In the genomic region with DNA sequence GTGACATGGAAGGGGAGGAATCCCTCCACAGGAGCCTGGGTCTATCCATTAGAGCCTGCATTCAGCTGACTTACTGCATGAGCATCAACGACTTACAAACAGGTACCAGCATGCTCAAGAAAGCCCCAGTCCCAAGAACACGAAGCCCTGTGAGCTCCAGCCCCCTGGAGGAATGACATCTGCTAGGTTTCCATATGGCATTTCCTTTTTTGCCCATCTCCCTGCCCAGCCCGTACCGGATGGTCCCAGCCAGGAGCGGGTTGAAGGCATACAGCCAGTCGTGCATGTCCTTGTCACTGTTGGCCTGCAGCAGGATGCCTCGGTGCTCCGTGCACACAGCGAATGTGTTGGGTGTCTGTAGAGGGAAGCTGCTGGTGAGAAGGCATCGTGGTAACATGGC, we compare ENCODE assay signal across 16 mouse cellular contexts. TPM values are rescaled to one million over a fixed set of nuclear protein-coding genes. Genes with fewer than 3 reads are reported as not detected.
DNase-seq lines count a peak whose midpoint lies in the region.
"Had no signal": no experiment of that assay in that cellular context is flagged by ENCODE, and none has a peak within 500 bp of the region (broad histone marks: within the 10 kb centered on the region; RNA-seq: fewer than 3 reads in every experiment).

No protein-coding gene starts in this region.

- peak; percentile 67 for DNase-seq in brain, adult 2 months (ENCODE audit: low read depth, low spot score)
- DNase-seq in cerebellum, adult 11-12 months = peak; percentile 78
- DNase-seq in cerebellum, adult 9-10 months = peak; percentile 71
- DNase-seq in cerebellum, postnatal 25 days = peak; percentile 76 to 79
- DNase-seq in thymus, postnatal 4 days = no peak
- DNase-seq in c-Kit-positive CD71-positive TER-119-positive erythroid progenitor cells, embryonic 14.5 days (ENCODE audit: low spot score) = no peak
- DNase-seq in gastrocnemius, adult 18-20 months (ENCODE audit: low spot score) = no peak
- DNase-seq: adrenal gland, adult 2 months; adrenal gland, postnatal 25 days; gastrocnemius, adult 2 months; gastrocnemius, postnatal 25 days; kidney, adult 8-10 months had no signal

RNA-seq across cellular contexts. Expression of gene Aqp12, which starts 12.6 kb away (rescaled TPM):
- not detected for total RNA-seq in gastrocnemius, adult 18-20 months (2021)
- total RNA-seq: adrenal gland, postnatal 25 days; CH12.LX; gastrocnemius, adult 2 months; gastrocnemius, postnatal 25 days; granulocyte monocyte progenitor cell, adult 5-6 weeks; heart, adult 8-10 months; heart, postnatal 25 days had no signal

Comparison
In these comparisons a context has a peak if more than half of its experiments do, and no peak if none do; other contexts are left out.
1. DNase-seq: peak in brain, adult 2 months (single experiment), cerebellum, adult 11-12 months (single experiment), cerebellum, adult 9-10 months (single experiment) and cerebellum, postnatal 25 days (2 of 2); none in thymus, postnatal 4 days (single experiment), c-Kit-positive CD71-positive TER-119-positive erythroid progenitor cells, embryonic 14.5 days (single experiment) and gastrocnemius, adult 18-20 months (single experiment).